Mouse (Mus musculus) embryo, embryonic 10 days (tissue): ENCODE results near the gene Nphp1.

Experiments
- DNase-seq: peaks from one replicate; pipeline ENCODE4 v3.0.0-alpha.2; 2015; ENCODE audit warnings: low spot score

Nphp1 gene

GRCm38 (mm10) chr2:127788440-127789116, at the start of gene Nphp1:
Gene Nphp1, minus strand, starts transcription at chr2:127788897.
- DNase-seq, result peak; percentile 94

GRCm38 (mm10) chr2:127832833-127833190, 44.1 kb upstream of the Nphp1 start:
- DNase-seq, result peak; percentile 66

- no peak for DNase-seq
Measured at GRCm38 (mm10) chr2:127832103-127832832, 43.6 kb upstream of the Nphp1 start.

GRCm38 (mm10) chr2:127831401-127832102, 42.9 kb upstream of the Nphp1 start, which contains the start of gene Bub1:
Gene Bub1, minus strand, starts transcription at chr2:127831865.
- peak; percentile 97 for DNase-seq

GRCm38 (mm10) chr2:127791919-127792603, 3.4 kb upstream of the Nphp1 start, which contains the start of gene Mtln:
Gene Mtln, minus strand, starts transcription at chr2:127792488.
- DNase-seq, result peak; percentile 96

- no peak for DNase-seq
Measured at GRCm38 (mm10) chr2:127789651-127790270, 1.1 kb upstream of the Nphp1 start.

GRCm38 (mm10) chr2:127789138-127789537, 441 bp upstream of the Nphp1 start:
- DNase-seq, result no peak

GRCm38 (mm10) chr2:127787226-127787625, 1.5 kb downstream of the Nphp1 start:
- DNase-seq, result no peak

- DNase-seq, result no peak
Measured at GRCm38 (mm10) chr2:127778451-127778850, 10.2 kb downstream of the Nphp1 start.

- DNase-seq, result no peak
Measured at GRCm38 (mm10) chr2:127775013-127775412, 13.7 kb downstream of the Nphp1 start.

- DNase-seq, result no peak
Measured at GRCm38 (mm10) chr2:127774578-127774941, 14.1 kb downstream of the Nphp1 start.

GRCm38 (mm10) chr2:127773938-127774577, 14.6 kb downstream of the Nphp1 start:
- peak; percentile 19 for DNase-seq

GRCm38 (mm10) chr2:127761587-127761986, 27.1 kb downstream of the Nphp1 start:
- DNase-seq, result no peak

- DNase-seq, result no peak
Measured at GRCm38 (mm10) chr2:127760429-127761000, 28.2 kb downstream of the Nphp1 start.

- no peak for DNase-seq
Measured at GRCm38 (mm10) chr2:127760014-127760413, 28.7 kb downstream of the Nphp1 start.

- DNase-seq, result no peak
Measured at GRCm38 (mm10) chr2:127759157-127759880, 29.4 kb downstream of the Nphp1 start.

GRCm38 (mm10) chr2:127757171-127757570, 31.5 kb downstream of the Nphp1 start:
- DNase-seq, result peak; percentile 9

- no peak for DNase-seq
Measured at GRCm38 (mm10) chr2:127754113-127754512, 34.6 kb downstream of the Nphp1 start.

GRCm38 (mm10) chr2:127751849-127752610, 36.7 kb downstream of the Nphp1 start:
- no peak for DNase-seq
